Mouse (Mus musculus) kidney, adult 2 months (tissue): ENCODE measurements around the gene E130308A19Rik. TPM values are rescaled to one million over a fixed set of nuclear protein-coding genes. Genes with fewer than 3 reads are reported as not detected.

Experiments used
- DNase-seq: peaks from one replicate; pipeline ENCODE4 v3.0.0; 2021
- H3K27ac ChIP-seq: fragments of 200-500 bp; 2 replicates; pipeline ENCODE4 v1.5.1; 2012; ENCODE audit warnings: low read depth, low read length, control low read depth, inconsistent platforms; ENCODE audit not compliant: insufficient read depth
- H3K27me3 ChIP-seq: fragments of 200-500 bp; replicated peaks from 2 replicates; pipeline ENCODE4 v1.6.1; 2012; ENCODE audit warnings: mild to moderate bottlenecking, moderate library complexity, low read length, inconsistent platforms; ENCODE audit not compliant: control insufficient read depth, insufficient read depth
- H3K36me3 ChIP-seq: fragments of 200-500 bp; 2 replicates; pipeline ENCODE4 v1.6.1; 2012; ENCODE audit warnings: mild to moderate bottlenecking, moderate library complexity, low read length, inconsistent platforms; ENCODE audit not compliant: control insufficient read depth, insufficient read depth
- H3K4me1 ChIP-seq: fragments of 200-500 bp; 2 replicates; pipeline ENCODE4 v1.6.1; 2011; ENCODE audit warnings: low read length; ENCODE audit not compliant: control insufficient read depth, insufficient read depth
- H3K4me3 ChIP-seq: fragments of 200-500 bp; 2 replicates; pipeline ENCODE4 v1.5.1; 2011; ENCODE audit warnings: mild to moderate bottlenecking, low read depth, low read length, control low read depth; ENCODE audit not compliant: insufficient read depth
- CTCF ChIP-seq: fragments of 200-500 bp; conservative IDR thresholded peaks from 2 replicates; pipeline ENCODE4 v1.5.1; 2011; ENCODE audit warnings: low read depth, mild to moderate bottlenecking, control low read depth, low read length, moderate library complexity, mixed read lengths; ENCODE audit not compliant: insufficient read depth, insufficient read length
- POLR2A ChIP-seq: fragments of 200-500 bp; IDR thresholded peaks from one replicate; pipeline ENCODE4 v1.6.1; 2011; ENCODE audit warnings: low read depth, low read length, control low read depth
- WGBS: fragments of 180-500 bp; shearing (Covaris S2); methylation state at CpG from one replicate; pipeline ENCODE4 v1.1.7; 2018; 5-methylcytosine and 5-hydroxymethylcytosine counted together
- polyA plus RNA-seq: library from polyadenylated mRNA; depleted of rRNA; stranded (reverse); fragments of >200 nt; gene quantifications from 2 replicates; pipeline ENCODE4 v1.2.3, GENCODE M21; 2012; rRNA removed

Gene E130308A19Rik
- polyA plus RNA-seq, 1 experiment: 9.6 TPM

DNA sequence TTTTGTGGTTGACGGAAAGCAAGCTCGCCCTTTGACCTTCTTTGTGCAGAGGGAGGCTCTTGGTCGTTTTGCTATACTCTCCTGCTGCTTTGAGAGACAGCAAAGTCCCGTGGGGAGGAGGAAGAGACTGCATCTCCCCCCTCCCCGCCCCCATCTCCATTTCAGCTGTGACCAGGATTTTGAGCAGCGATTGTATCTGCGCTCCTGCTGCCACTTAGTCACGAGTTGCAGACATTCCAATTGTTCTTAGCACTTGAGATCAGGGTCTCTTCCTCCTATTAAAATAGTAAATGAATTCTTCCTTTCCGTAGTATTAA is 180.8 kb downstream of the E130308A19Rik start:
- H3K4me3 ChIP-seq: peak overlapping the region; percentile 91
- H3K4me1 ChIP-seq: peaks cover 4% of the 10 kb centered on the region; the same call in 1 of the 2 replicates
- WGBS: 13% methylated on average over 9 of the region's 9 CpGs
- no peaks in the 10 kb centered on the region for H3K36me3 ChIP-seq
- no peaks in the 10 kb centered on the region for H3K27me3 ChIP-seq
- TF ChIP-seq CTCF (no peak), POLR2A (no peak)
- H3K27ac ChIP-seq: peak overlapping the region; percentile 39
- DNase-seq: no peak

- no peak for DNase-seq
- Histone ChIP-seq H3K4me3 (no peak overlapping the region), H3K27ac (no peak overlapping the region), H3K4me1 (peaks cover 4% of the 10 kb centered on the region; the same call in 1 of the 2 replicates), H3K27me3 (no peaks in the 10 kb centered on the region), H3K36me3 (no peaks in the 10 kb centered on the region)
- no peak for TF ChIP-seq CTCF
- no peak for TF ChIP-seq POLR2A
- WGBS: 64% methylated on average over 2 of the region's 2 CpGs
Observed at GRCm38 (mm10) chr4:59807521-59807920, 181.5 kb downstream of the E130308A19Rik start.

- 78% methylated on average over 5 of the region's 5 CpGs for WGBS
- Histone ChIP-seq H3K36me3 (no peaks in the 10 kb centered on the region), H3K27me3 (no peaks in the 10 kb centered on the region), H3K4me1 (peaks cover 4% of the 10 kb centered on the region; the same call in 1 of the 2 replicates), H3K27ac (no peak overlapping the region), H3K4me3 (no peak overlapping the region)
- peak; percentile 29 for DNase-seq
- TF ChIP-seq CTCF (peak; percentile 44), POLR2A (no peak)
Observed at GRCm38 (mm10) chr4:59808396-59808795, 182.4 kb downstream of the E130308A19Rik start.

Other genes with a start within 250 kb of the E130308A19Rik start
- 7.3 and 8.8 TPM in 2 replicates for gene Susd1, start 187.6 kb upstream of the E130308A19Rik start, polyA plus RNA-seq
- 32.8 and 33.8 TPM in 2 replicates for gene Ptbp3, start 76.8 kb upstream of the E130308A19Rik start, polyA plus RNA-seq
- gene Hsdl2, start 44.6 kb upstream of the E130308A19Rik start, polyA plus RNA-seq: 21.0 and 27.8 TPM in 2 replicates
- gene Inip, start 175.4 kb downstream of the E130308A19Rik start, polyA plus RNA-seq: 5.7 and 7.5 TPM in 2 replicates
- gene Snx30, start 179.6 kb downstream of the E130308A19Rik start, polyA plus RNA-seq: 4.8 and 5.2 TPM in 2 replicates